Mouse (Mus musculus) CH12.LX (cell line): ENCODE data around the gene Hoxc5. TPM values are rescaled to one million over a fixed set of nuclear protein-coding genes. Genes with fewer than 3 reads are reported as not detected.
A peak's percentile ranks its signal among the peaks of the same experiment; 100 is the strongest.

Experiments
- DNase-seq: peaks from one replicate; pipeline ENCODE4 v3.0.0-alpha.2; 2013; ENCODE audit errors: extremely low read depth
- H3K27ac ChIP-seq: 2 replicates; pipeline ENCODE4 v1.5.1; 2012; ENCODE audit warnings: low read depth, mild to moderate bottlenecking, control low read depth, moderate library complexity; ENCODE audit not compliant: insufficient read depth
- H3K27me3 ChIP-seq: replicated peaks from 2 replicates; pipeline ENCODE3; 2012; ENCODE audit warnings: inconsistent platforms
- H3K36me3 ChIP-seq, 2 experiments: replicated peaks in 1 of 2; 2 replicates each; pipeline versions ENCODE3 to v1.6.1; 2012; ENCODE audit warnings: inconsistent platforms in 1 of 2, low read length in 1 of 2, mild to moderate bottlenecking in 1 of 2, mixed read lengths in 1 of 2, moderate library complexity in 1 of 2; ENCODE audit not compliant: control insufficient read depth in 1 of 2, insufficient read depth in 1 of 2
- H3K4me1 ChIP-seq, 2 experiments: 2 replicates each; pipeline ENCODE4 v1.6.1; 2012; ENCODE audit warnings: inconsistent platforms in 1 of 2, moderate library complexity in 1 of 2; ENCODE audit not compliant: insufficient read depth in 2 of 2, control insufficient read depth in 1 of 2
- H3K4me2 ChIP-seq: 2 replicates; pipeline ENCODE4 v1.6.1; 2012; ENCODE audit warnings: low read depth, mild to moderate bottlenecking, control low read depth; ENCODE audit not compliant: poor library complexity, insufficient read depth, severe bottlenecking
- H3K4me3 ChIP-seq, 3 experiments: fragments of 150-350 bp in 1 of 3; sonication (generic) in 1 of 3; replicated peaks in 1 of 3; 2 replicates each; pipeline versions ENCODE3 to v1.5.1; 2011 to 2012; ENCODE audit warnings: low read depth in 2 of 3, low read length in 2 of 3, mild to moderate bottlenecking in 2 of 3, moderate library complexity in 2 of 3, control low read depth in 1 of 3, improper control_type of control experiment in 1 of 3, inconsistent platforms in 1 of 3, mixed read lengths in 1 of 3; ENCODE audit not compliant: poor library complexity in 1 of 3
- H3K79me2 ChIP-seq: replicated peaks from 2 replicates; pipeline ENCODE4 v1.6.1; 2012; ENCODE audit warnings: mild to moderate bottlenecking, moderate library complexity; ENCODE audit not compliant: control insufficient read depth, poor library complexity, insufficient read depth, severe bottlenecking; ENCODE audit errors: extremely low read depth
- H3K9ac ChIP-seq: 2 replicates; pipeline ENCODE4 v1.6.1; 2012; ENCODE audit warnings: low read depth, mild to moderate bottlenecking, control low read depth, moderate library complexity; ENCODE audit not compliant: insufficient read depth
- H3K9me3 ChIP-seq: replicated peaks from 2 replicates; pipeline ENCODE3; 2012; ENCODE audit warnings: low read length, inconsistent platforms, mixed read lengths
- BHLHE40 ChIP-seq: IDR thresholded peaks from 2 replicates; pipeline ENCODE4 v1.6.1; 2011; ENCODE audit warnings: mild to moderate bottlenecking, low read depth, low read length, improper control_type of control experiment
- JUND ChIP-seq: conservative IDR thresholded peaks from 2 replicates; pipeline ENCODE4 v1.6.1; 2011; ENCODE audit warnings: low read depth, low read length, improper control_type of control experiment
- MAX ChIP-seq: IDR thresholded peaks from 2 replicates; pipeline ENCODE4 v1.6.1; 2011; ENCODE audit warnings: low read length, improper control_type of control experiment
- MAZ ChIP-seq: IDR thresholded peaks from 2 replicates; pipeline ENCODE4 v1.6.1; 2012; ENCODE audit warnings: low read depth, mild to moderate bottlenecking, inconsistent platforms, low read length, improper control_type of control experiment, moderate library complexity
- TBP ChIP-seq: conservative IDR thresholded peaks from 2 replicates; pipeline ENCODE4 v1.6.1; 2011; ENCODE audit warnings: low read depth, low read length, improper control_type of control experiment
- USF1 ChIP-seq: IDR thresholded peaks from 2 replicates; pipeline ENCODE4 v1.6.1; 2014; ENCODE audit warnings: low read depth, mild to moderate bottlenecking, inconsistent platforms, low read length, improper control_type of control experiment
- USF2 ChIP-seq: conservative IDR thresholded peaks from 2 replicates; pipeline ENCODE4 v1.6.1; 2011; ENCODE audit warnings: low read depth, low read length, improper control_type of control experiment
- dilution Hi-C: fragments of 300-500 bp; cut with MboI; formaldehyde crosslinking; loops from 2 replicates; pipeline ENCODE4 v1.14.3; 2020; ENCODE audit warnings: low sequenced_read_pairs; ENCODE audit not compliant: extremely low pct_unique_long_range_greater_than_20kb, extremely low pct_ligation_motif_present
- in situ Hi-C: fragments of 300-500 bp; cut with MboI; formaldehyde crosslinking; loops from 3 replicates; pipeline ENCODE4 v1.14.3; 2019; ENCODE audit warnings: low sequenced_read_pairs, low pct_ligation_motif_present, low pct_unique_long_range_greater_than_20kb, mixed read lengths
- polyA plus RNA-seq: library from polyadenylated mRNA; unstranded; fragments of >175 nt; gene quantifications from 2 replicates; pipeline ENCODE4 v1.2.1, GENCODE M21; 2012; ENCODE audit warnings: low read depth; ENCODE audit not compliant: insufficient read length
- total RNA-seq, 2 experiments: library from RNA; depleted of rRNA; stranded (reverse); fragments of 300-350 nt in 1 of 2; fragments of >200 nt in 1 of 2; gene quantifications; 2 replicates each; pipeline ENCODE4 v1.2.3; 2012 to 2014

Gene Hoxc5
- total and polyA plus RNA-seq, 3 experiments: 0.15 to 0.16 TPM; not detected in 1

- H3K4me3 ChIP-seq: peak overlapping the region; percentile 30 to 52 (median 48)
- no peak overlapping the region; the same call in 1 of the 2 replicates for H3K9ac ChIP-seq
- peaks cover 2 to 20% of the 10 kb centered on the region in 2 experiments; a peak in 3 of 4 replicates for H3K4me1 ChIP-seq
- no peak overlapping the region for H3K27ac ChIP-seq
- peaks cover 93% of the 10 kb centered on the region for H3K27me3 ChIP-seq
- peak overlapping the region; percentile 48 for H3K4me2 ChIP-seq
- in situ Hi-C loops (loop anchor here (10.0 kb wide), 1 partner anchor 333 kb away; the partner anchor contains the start of gene Gpr84), dilution Hi-C loops (no loop called here)
- DNase-seq: peak; percentile 68
- no peaks in the 10 kb centered on the region for H3K79me2 ChIP-seq
- no peaks in the 10 kb centered on the region for H3K36me3 ChIP-seq
- TF ChIP-seq MAZ (no peak), USF1 (peak; percentile 90), TBP (0 out of 2 replicates have a peak, but pooled peaks have one; percentile 61), BHLHE40 (no peak), MAX (peak; percentile 78; the same call in 1 of the 2 replicates), USF2 (peak; percentile 88)
- H3K9me3 ChIP-seq: no peaks in the 10 kb centered on the region
Measured at GRCm38 (mm10) chr15:102981379-102982288, 14.4 kb downstream of the Hoxc5 start.

DNA sequence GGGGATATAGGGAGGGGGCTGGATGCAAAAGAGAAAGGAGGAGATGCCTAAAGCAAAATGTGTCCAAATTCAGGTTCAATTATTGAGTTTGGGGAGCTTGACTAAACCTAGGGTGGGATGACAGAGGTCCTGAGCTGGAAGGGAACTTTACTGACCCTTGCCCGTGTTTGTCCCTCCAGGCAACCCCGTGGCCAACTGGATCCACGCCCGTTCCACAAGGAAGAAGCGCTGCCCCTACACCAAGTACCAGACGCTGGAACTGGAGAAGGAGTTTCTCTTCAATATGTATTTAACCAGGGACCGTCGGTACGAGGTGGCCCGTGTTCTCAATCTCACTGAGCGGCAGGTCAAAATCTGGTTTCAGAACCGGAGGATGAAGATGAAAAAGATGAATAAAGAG, 16.5 kb downstream of the Hoxc5 start:
- in situ Hi-C loops: loop anchor here (10.0 kb wide), 1 partner anchor 331 kb away; the partner anchor contains the start of gene Gpr84
- peak overlapping the region; percentile 62 for H3K4me2 ChIP-seq
- H3K79me2 ChIP-seq: no peaks in the 10 kb centered on the region

DNA sequence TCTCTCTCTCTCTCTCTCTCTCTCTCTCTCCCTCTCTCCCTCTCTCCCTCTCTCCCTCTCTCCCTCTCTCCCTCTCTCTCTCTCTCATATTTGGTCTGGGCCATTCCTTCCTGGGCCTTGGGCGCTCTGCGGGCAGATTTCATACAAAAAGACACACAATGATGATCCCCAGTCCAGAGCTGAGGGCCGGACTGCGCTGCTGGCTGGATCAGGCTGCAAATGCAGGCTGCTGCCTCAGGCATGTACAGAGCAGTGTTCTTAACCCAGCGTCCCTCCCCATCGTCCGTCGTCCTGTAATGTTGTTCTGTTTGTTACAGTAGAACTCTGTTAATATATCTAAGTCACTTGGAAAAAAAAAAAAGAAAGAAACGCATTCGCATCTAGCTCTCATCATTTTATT, 17.3 kb downstream of the Hoxc5 start:
- no peak for DNase-seq
- Histone ChIP-seq H3K9me3 (no peaks in the 10 kb centered on the region), H3K4me3 (no peak overlapping the region), H3K27ac (no peak overlapping the region), H3K4me2 (no peak overlapping the region), H3K9ac (no peak overlapping the region), H3K4me1 (peaks cover 0 to 5% of the 10 kb centered on the region in 2 experiments; a peak in 3 of 4 replicates)
- dilution Hi-C loops: no loop called here
- TF ChIP-seq TBP: no peak
- TF ChIP-seq, all 38 proteins: peak for 0
- in situ Hi-C loops: loop anchor here (10.0 kb wide), 1 partner anchor 330 kb away; the partner anchor contains the start of gene Gpr84
- Histone ChIP-seq H3K79me2 (no peaks in the 10 kb centered on the region), H3K27me3 (peaks cover 76% of the 10 kb centered on the region), H3K36me3 (no peaks in the 10 kb centered on the region)

More for the DNA sequence above, 16.5 kb downstream of the Hoxc5 start:
- Histone ChIP-seq H3K4me3 (no peak overlapping the region), H3K27me3 (peaks cover 83% of the 10 kb centered on the region), H3K4me1 (peaks cover 1 to 13% of the 10 kb centered on the region in 2 experiments; a peak in 3 of 4 replicates), H3K36me3 (no peaks in the 10 kb centered on the region), H3K9me3 (no peaks in the 10 kb centered on the region), H3K27ac (no peak overlapping the region), H3K9ac (no peak overlapping the region)
- TF ChIP-seq JUND: no peak
- dilution Hi-C loops: no loop called here
- no peak for DNase-seq
